Mouse (Mus musculus): ENCODE results near the gene Trp53rkb.

DNA sequence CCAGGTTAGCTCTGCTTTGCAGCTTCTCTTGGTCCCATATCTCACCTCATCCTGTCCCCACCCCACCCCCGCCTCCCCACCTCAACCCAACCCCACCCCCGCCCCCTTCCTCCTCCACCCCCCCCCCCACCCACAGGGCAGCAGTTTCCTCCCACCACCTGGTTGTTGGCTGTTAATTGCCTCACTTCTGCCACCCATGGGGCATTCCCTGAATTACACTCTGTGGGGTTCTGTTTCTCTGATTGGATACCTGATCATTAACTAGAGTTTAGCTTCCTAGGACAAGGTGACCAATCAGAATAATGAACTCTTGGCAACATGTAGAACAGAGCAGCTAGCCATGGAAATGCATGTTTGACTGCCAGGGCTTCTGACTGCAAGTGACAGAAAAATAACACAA, 16.1 kb upstream of the Trp53rkb start:
- no peak for TF ChIP-seq CTCF (IDR thresholded peaks at IDR 0.05; ENCODE audit: borderline replicate concordance, insufficient read depth, low read depth, low read length)
- no peak for TF ChIP-seq POLR2A (IDR thresholded peaks at IDR 0.05; ENCODE audit: borderline replicate concordance, insufficient read depth, low read length)

All from cerebellum, adult 2 months (tissue).